Mouse (Mus musculus) liver, embryonic 13.5 days (tissue): ENCODE results near the gene Il3ra. TPM values are rescaled to one million over a fixed set of nuclear protein-coding genes. Genes with fewer than 3 reads are reported as not detected.

Source experiments
- polyA plus RNA-seq: library from polyadenylated mRNA; unstranded; fragments of >200 nt; fragmentation: Nextera tagmentation; extraction: Ambion mirVana; gene quantifications from 2 replicates; pipeline ENCODE4 v1.2.1, GENCODE M21; 2015

The Il3ra gene
- polyA plus RNA-seq, 1 experiment from 2014 or later = 2.3 TPM

Other genes with a start within 250 kb of the Il3ra start
- 182 and 205 TPM in 2 replicates for gene Psmd6, start 225.3 kb upstream of the Il3ra start, polyA plus RNA-seq
- not detected in 2 replicates for gene Olfr720, start 159.4 kb upstream of the Il3ra start, polyA plus RNA-seq
- gene Olfr31, start 23.4 kb upstream of the Il3ra start, polyA plus RNA-seq = not detected in 2 replicates
- not detected in 2 replicates for gene Olfr721-ps1, start 55.0 kb downstream of the Il3ra start, polyA plus RNA-seq